Mouse (Mus musculus): ENCODE measurements at regions not wholly inside any gene's neighbourhood (a gene's known extent, or its start where the extent isn't known, plus 50 kb on each side); places are given as distances from the start of the nearest gene placed in this dataset.
"Not testable (repeated sequence)": the region's sequence is repeated elsewhere in the genome, so short reads cannot be mapped to it uniquely, and the experiment has no call there.

DNA sequence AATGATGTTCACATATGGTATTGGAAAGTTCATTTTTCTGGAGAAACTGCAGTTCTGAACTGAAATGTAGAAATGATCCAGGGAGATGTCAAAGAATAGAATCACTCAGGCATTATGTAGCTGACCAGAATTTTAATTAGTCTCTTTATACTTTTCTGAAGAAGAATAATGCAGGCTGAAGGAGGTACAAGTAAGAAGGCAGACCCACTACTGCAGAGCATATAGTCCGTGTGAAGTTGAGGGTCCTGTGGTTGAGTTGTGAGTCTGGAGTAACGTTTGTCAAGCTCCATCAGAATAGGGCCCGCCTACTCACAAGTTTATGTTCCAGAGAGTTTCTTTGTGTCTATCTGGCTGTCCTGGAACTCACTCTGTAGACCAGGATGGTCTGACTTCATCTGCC, 575.8 kb upstream of the Cobl start:
- Histone ChIP-seq H3K27me3 (no peaks in the 10 kb centered on the region), H3K4me2 (replicated peaks) (no peak overlapping the region), H3K4me1 (no peaks in the 10 kb centered on the region), H3K27ac (replicated peaks) (no peak overlapping the region), H3K9me3 (no peaks in the 10 kb centered on the region), H3K36me3 (no peaks in the 10 kb centered on the region), H3K9ac (replicated peaks) (no peak overlapping the region), H3K4me3 (no peak overlapping the region)
- ATAC-seq (replicated peaks), result peak; percentile 43
- WGBS, result 21% methylated on average over 3 of the region's 3 CpGs

DNA sequence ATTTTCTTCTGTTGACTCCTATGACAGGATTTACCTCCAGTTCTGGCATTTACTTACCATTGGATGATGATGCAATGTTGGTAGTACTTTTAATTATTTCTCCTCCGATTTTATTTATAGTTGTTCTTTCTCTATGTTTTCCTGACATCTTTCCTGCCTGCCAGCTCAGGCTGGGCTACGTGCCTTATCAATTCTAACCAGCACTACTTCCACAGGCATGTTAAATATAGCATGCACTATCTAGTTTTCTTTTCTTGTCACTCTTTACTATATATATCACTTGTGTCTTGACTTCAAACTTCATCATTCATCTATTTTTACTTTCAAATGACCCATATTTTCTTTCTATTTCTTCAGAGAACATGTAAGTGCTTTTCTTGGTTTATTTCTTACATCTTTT, 567.7 kb upstream of the Cobl start:
- Histone ChIP-seq H3K36me3 (no peaks in the 10 kb centered on the region), H3K9me3 (no peaks in the 10 kb centered on the region), H3K27ac (replicated peaks) (no peak overlapping the region), H3K9ac (replicated peaks) (no peak overlapping the region), H3K27me3 (no peaks in the 10 kb centered on the region), H3K4me3 (no peak overlapping the region), H3K4me1 (no peaks in the 10 kb centered on the region), H3K4me2 (replicated peaks) (no peak overlapping the region)
- 89% methylated on average over 2 of the region's 2 CpGs for WGBS
- ATAC-seq (replicated peaks), result no peak

DNA sequence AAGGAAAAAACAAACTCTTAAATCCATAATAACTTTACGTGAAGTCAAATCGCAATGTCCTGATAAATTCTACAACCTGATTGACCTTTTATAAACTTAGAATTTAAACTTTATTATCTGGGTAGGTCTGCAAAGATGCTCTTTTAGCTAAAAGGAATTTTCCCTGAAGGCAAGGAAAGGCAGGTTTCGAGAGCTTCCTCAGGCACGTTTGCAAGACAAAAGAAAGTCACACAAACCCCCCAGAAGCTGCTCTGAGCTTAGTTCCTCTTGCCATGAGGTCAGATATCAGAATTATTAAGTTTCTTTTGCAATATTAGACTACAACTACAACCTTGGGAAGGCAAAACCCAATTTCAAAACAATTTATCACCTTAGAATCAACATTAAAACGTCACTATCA, 544.1 kb upstream of the Cobl start:
- H3K4me1 ChIP-seq; H3K27me3 ChIP-seq; H3K36me3 ChIP-seq; ATAC-seq (replicated peaks); H3K4me3 ChIP-seq; H3K9ac ChIP-seq (replicated peaks); H3K27ac ChIP-seq (replicated peaks); H3K9me3 ChIP-seq; H3K4me2 ChIP-seq (replicated peaks): not testable (repeated sequence)
- WGBS, result 54% methylated on average over 5 of the region's 5 CpGs

DNA sequence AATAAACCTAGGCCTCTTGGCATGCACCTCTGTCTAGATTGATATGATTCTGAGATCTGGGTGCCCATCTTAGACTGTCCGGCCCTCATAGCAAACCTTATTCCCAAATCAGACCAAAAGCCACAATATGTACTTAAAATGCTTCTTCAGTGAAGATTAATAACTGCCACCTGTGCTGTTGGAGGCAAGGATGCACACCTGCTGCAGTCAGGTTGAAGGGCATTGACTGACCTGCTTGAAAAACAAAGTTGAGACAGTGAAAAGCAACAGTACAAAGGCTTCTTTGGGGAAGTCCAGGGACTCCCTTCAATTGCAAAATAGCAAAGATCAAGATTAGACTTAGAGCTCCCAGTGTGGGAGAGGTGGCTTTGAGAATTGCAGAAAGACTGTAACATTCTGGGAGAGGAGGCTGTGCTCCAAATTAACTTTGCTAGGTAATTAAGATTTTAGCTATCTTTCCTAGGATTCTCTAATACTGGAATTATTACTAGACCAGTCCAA, 541.8 kb upstream of the Cobl start:
- not testable (repeated sequence) for H3K36me3 ChIP-seq; H3K9me3 ChIP-seq; H3K4me3 ChIP-seq; H3K4me2 ChIP-seq (replicated peaks); H3K27me3 ChIP-seq; H3K27ac ChIP-seq (replicated peaks); H3K4me1 ChIP-seq; H3K9ac ChIP-seq (replicated peaks); ATAC-seq (replicated peaks)
- WGBS, result 94% methylated on average over 1 of the region's 1 CpGs

DNA sequence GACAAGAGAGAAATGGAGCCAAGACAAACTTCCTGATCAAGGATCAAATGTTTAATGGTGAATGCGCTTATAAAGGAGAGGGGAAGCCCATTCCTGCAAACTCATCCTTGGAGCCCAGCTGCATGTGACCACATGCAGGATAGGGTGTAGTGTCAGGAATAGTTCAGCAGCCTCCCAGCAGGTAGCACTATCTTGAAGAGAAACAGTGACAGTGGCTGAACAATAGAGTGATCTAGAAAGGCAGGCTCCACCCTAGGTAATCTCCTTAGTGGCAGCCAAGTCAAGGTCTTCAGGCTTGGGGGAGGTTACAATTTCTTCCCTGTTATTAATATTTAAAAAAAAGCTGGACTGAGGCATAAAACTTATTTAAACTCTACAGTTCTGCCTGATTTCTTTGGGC, 540.5 kb upstream of the Cobl start:
- H3K9me3 ChIP-seq, result no peaks in the 10 kb centered on the region
- ATAC-seq (replicated peaks), result no peak
- H3K27ac ChIP-seq (replicated peaks), result no peak overlapping the region
- WGBS, result 88% methylated on average over 1 of the region's 1 CpGs
- H3K9ac ChIP-seq (replicated peaks), result no peak overlapping the region
- no peaks in the 10 kb centered on the region for H3K27me3 ChIP-seq
- no peak overlapping the region for H3K4me3 ChIP-seq
- no peaks in the 10 kb centered on the region for H3K4me1 ChIP-seq
- H3K36me3 ChIP-seq, result no peaks in the 10 kb centered on the region
- no peak overlapping the region for H3K4me2 ChIP-seq (replicated peaks)

DNA sequence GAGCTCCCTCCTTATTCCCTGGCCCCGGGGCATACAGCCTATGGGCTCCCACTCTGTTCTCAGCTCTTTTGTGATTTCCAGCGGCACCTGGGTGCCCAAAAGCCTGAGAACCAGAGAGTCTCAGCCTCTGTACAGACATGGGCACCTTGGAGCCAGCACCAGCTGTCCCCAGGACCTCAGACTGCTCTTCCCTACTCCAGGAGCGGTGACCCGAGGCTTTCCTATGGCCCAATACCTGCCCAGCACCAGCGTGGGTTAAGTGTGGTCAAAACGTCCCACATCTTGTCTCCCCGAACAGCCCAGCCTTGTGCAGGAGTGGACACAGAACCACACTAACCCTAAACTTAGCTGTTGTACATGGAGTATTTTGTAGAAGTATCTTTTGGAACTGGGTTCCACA, 534.5 kb upstream of the Cobl start:
- Histone ChIP-seq H3K36me3 (no peaks in the 10 kb centered on the region), H3K27ac (replicated peaks) (no peak overlapping the region), H3K27me3 (no peaks in the 10 kb centered on the region), H3K9ac (replicated peaks) (no peak overlapping the region), H3K4me1 (no peaks in the 10 kb centered on the region), H3K4me2 (replicated peaks) (no peak overlapping the region), H3K4me3 (no peak overlapping the region), H3K9me3 (no peaks in the 10 kb centered on the region)
- no peak for ATAC-seq (replicated peaks)
- WGBS, result 85% methylated on average over 7 of the region's 7 CpGs
